Mouse (Mus musculus) lung, postnatal 0 days (tissue): ENCODE results near the gene Tceanc2.

Experiments used
- CTCF ChIP-seq: IDR thresholded peaks from 2 replicates; pipeline ENCODE4 v1.5.1; 2016; ENCODE audit warnings: antibody characterized with exemption, mild to moderate bottlenecking
- EP300 ChIP-seq: IDR thresholded peaks from 2 replicates; pipeline ENCODE4 v1.6.1; 2016; ENCODE audit warnings: antibody characterized with exemption, mild to moderate bottlenecking, control low read depth

DNA sequence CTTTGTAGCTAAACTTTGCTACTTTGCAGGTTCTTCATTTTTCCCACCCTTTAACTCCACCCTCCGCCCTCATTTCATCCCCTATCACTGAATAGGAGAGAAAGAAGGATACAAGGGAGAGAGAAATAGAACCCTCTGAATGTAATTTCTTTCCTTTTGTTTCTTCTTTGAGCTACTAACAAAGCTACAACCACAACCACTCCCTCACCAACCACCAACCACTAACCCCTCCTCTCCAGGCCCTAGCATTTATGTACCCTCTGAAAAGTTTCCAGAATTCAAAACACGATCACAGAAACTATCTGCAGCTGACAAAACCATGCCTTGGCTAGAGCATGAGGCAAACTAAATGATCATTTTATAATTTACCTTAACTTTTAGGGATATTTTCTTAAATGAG, 17.5 kb upstream of the Tceanc2 start:
- TF ChIP-seq CTCF (no peak), EP300 (no peak)
